Comparison of ENCODE assay signal across 22 mouse cellular contexts in the genomic region with DNA sequence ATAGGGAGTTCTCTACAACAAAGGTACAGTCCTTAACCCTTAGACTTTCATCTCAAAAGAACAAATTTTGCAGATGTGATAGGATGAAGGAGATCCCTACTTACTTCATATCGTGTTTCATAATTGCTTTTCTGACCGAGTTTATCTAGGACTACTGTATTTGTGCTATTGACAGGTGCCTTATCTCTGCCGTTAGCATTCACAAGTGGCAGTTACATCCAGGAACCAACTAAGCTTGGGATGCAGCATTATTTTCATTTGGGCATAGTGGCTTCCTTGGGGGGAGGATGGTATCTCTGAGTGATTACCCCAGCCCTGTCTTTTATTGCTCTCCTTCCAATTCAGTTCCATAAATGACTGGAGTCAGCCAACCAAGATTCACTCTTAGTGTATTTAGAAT. TPM values are rescaled to one million over a fixed set of nuclear protein-coding genes. Genes with fewer than 3 reads are reported as not detected.
DNase-seq lines count a peak whose midpoint lies in the region; ATAC-seq and TF ChIP-seq lines count a peak whose summit lies in the region.
"Had no signal": no experiment of that assay in that cellular context is flagged by ENCODE, and none has a peak within 500 bp of the region (broad histone marks: within the 10 kb centered on the region; RNA-seq: fewer than 3 reads in every experiment).

No protein-coding gene starts in this region.

- no peaks in the 10 kb centered on the region for H3K36me3 ChIP-seq in liver, embryonic 11.5 days (ENCODE audit: control insufficient read depth, insufficient read depth, low read length)
- no peaks in the 10 kb centered on the region for H3K36me3 ChIP-seq in liver, embryonic 14.5 days (replicated peaks; ENCODE audit: control insufficient read depth, insufficient read depth, low read depth)
- H3K36me3 ChIP-seq: embryonic facial prominence, embryonic 15.5 days; forebrain, embryonic 12.5 days; heart, embryonic 13.5 days; hindbrain, embryonic 12.5 days had no signal

- TF ChIP-seq EP300 in liver, embryonic 14.5 days (IDR thresholded peaks at IDR 0.05; ENCODE audit: low read depth) = peak; percentile 94

- no peak for TF ChIP-seq CTCF in liver, embryonic 14.5 days (IDR thresholded peaks at IDR 0.05; ENCODE audit: low read depth)

- peak overlapping the region; percentile 32 for H3K4me2 ChIP-seq in liver, embryonic 11.5 days
- H3K4me2 ChIP-seq in liver, embryonic 14.5 days (ENCODE audit: low read depth) = peak overlapping the region; percentile 48
- H3K4me2 ChIP-seq: embryonic facial prominence, embryonic 15.5 days; forebrain, embryonic 12.5 days; heart, embryonic 13.5 days; hindbrain, embryonic 12.5 days had no signal

- no peaks in the 10 kb centered on the region for H3K9me3 ChIP-seq in liver, embryonic 11.5 days (ENCODE audit: control insufficient read depth, low read length)
- H3K9me3 ChIP-seq in liver, embryonic 14.5 days (ENCODE audit: control insufficient read depth, low read length) = no peaks in the 10 kb centered on the region
- H3K9me3 ChIP-seq: embryonic facial prominence, embryonic 15.5 days; forebrain, embryonic 12.5 days; heart, embryonic 13.5 days; hindbrain, embryonic 12.5 days had no signal

- H3K27me3 ChIP-seq in liver, embryonic 11.5 days (replicated peaks; ENCODE audit: control insufficient read depth, insufficient read depth, low read length) = no peaks in the 10 kb centered on the region
- H3K27me3 ChIP-seq in liver, embryonic 14.5 days (ENCODE audit: control insufficient read depth, insufficient read depth, low read length) = no peaks in the 10 kb centered on the region
- H3K27me3 ChIP-seq: embryonic facial prominence, embryonic 15.5 days; forebrain, embryonic 12.5 days; heart, embryonic 13.5 days; hindbrain, embryonic 12.5 days had no signal

- H3K4me3 ChIP-seq in liver, embryonic 11.5 days (ENCODE audit: low read depth, low read length) = no peak overlapping the region
- H3K4me3 ChIP-seq in liver, embryonic 14.5 days (ENCODE audit: insufficient read depth in 1 of 2, low read depth in 2 of 2, low read length in 2 of 2) = no peak overlapping the region
- H3K4me3 ChIP-seq: embryonic facial prominence, embryonic 15.5 days; forebrain, embryonic 12.5 days; heart, adult 2 months; heart, embryonic 13.5 days; hindbrain, embryonic 12.5 days had no signal

- ATAC-seq in liver, embryonic 11.5 days (replicated peaks; ENCODE audit: low FRiP score) = peak; percentile 65
- peak; percentile 54 for ATAC-seq in erythroblast, adult 5-6 weeks (replicated peaks; ENCODE audit: low FRiP score, poor library complexity, severe bottlenecking)
- ATAC-seq in liver, embryonic 14.5 days (ENCODE audit: insufficient read depth) = peak; percentile 74
- peak; percentile 64 for ATAC-seq in megakaryocyte progenitor cell, adult 5-6 weeks (replicated peaks; ENCODE audit: poor library complexity)
- ATAC-seq: forebrain, embryonic 16.5 days; hindbrain, embryonic 16.5 days; inflammation-experienced regulatory T-cells, adult 6 months had no signal

- peaks cover 6% of the 10 kb centered on the region for H3K4me1 ChIP-seq in liver, embryonic 11.5 days (replicated peaks; ENCODE audit: control insufficient read depth, insufficient read depth, low read length)
- peaks cover 29 to 39% of the 10 kb centered on the region in 2 experiments for H3K4me1 ChIP-seq in liver, embryonic 14.5 days (replicated peaks; ENCODE audit: control insufficient read depth in 2 of 2, insufficient read depth in 2 of 2, low read length in 1 of 2)
- H3K4me1 ChIP-seq: embryonic facial prominence, embryonic 15.5 days; forebrain, embryonic 12.5 days; heart, embryonic 13.5 days; hindbrain, embryonic 12.5 days had no signal

- H3K27ac ChIP-seq in liver, embryonic 11.5 days (ENCODE audit: low read depth, low read length) = peak overlapping the region; percentile 56
- H3K27ac ChIP-seq in liver, embryonic 14.5 days = peak overlapping the region; percentile 55
- H3K27ac ChIP-seq: embryonic facial prominence, embryonic 15.5 days; forebrain, embryonic 12.5 days; heart, adult 2 months; heart, embryonic 13.5 days; hindbrain, embryonic 12.5 days had no signal

- H3K9ac ChIP-seq in liver, embryonic 11.5 days (ENCODE audit: low read depth, low read length) = 0 out of 2 replicates have a peak overlapping the region, but pooled peaks have one; percentile 20
- no peak overlapping the region; the same call in 1 of the 2 replicates for H3K9ac ChIP-seq in liver, embryonic 14.5 days (replicated peaks)
- H3K9ac ChIP-seq: embryonic facial prominence, embryonic 15.5 days; forebrain, embryonic 12.5 days; heart, embryonic 13.5 days; hindbrain, embryonic 12.5 days had no signal

- DNase-seq in liver, embryonic 11.5 days (ENCODE audit: low spot score) = no peak
- DNase-seq in liver = no peak
- peak in 2 of 3 experiments; percentile 46 to 47 for DNase-seq in liver, embryonic 14.5 days (ENCODE audit: low read depth in 3 of 3, low spot score in 3 of 3)
- no peak for DNase-seq in cerebellum, adult 18-20 months
- DNase-seq in heart, adult 9 months (ENCODE audit: low spot score in 2 of 2) = no peak
- DNase-seq in adrenal gland, postnatal 14 days = no peak
- DNase-seq: adrenal gland, postnatal 10 days; cerebellum, adult 11-12 months; cerebellum, adult 9-11 months; cerebellum, postnatal 36 days; gastrocnemius, postnatal 10 days; heart, adult 2 months; heart, postnatal 4 days had no signal

- 48% methylated on average over 3 of the region's 3 CpGs for WGBS in liver, embryonic 11.5 days
- WGBS in liver, embryonic 14.5 days (ENCODE audit: insufficient replicate concordance) = 13% methylated on average over 3 of the region's 3 CpGs

RNA-seq across cellular contexts. Expression of a gene that starts 8.2 kb away (rescaled TPM):
- polyA plus RNA-seq in liver, embryonic 11.5 days (2014; fragmentation: Nextera tagmentation; extraction: Ambion mirVana) = 9.1 and 12.0 TPM in 2 replicates
- total RNA-seq in erythroblast, adult 5-6 weeks (2015; ENCODE audit: low replicate concordance) = 58.1 and 64.6 TPM in 2 replicates
- 6.7 and 7.9 TPM in 2 replicates for total RNA-seq in erythroblast, adult 5-6 weeks (2017; ENCODE audit: low replicate concordance)
- 4.3 and 7.3 TPM in 2 replicates for polyA plus RNA-seq in liver, embryonic 14.5 days (2012; rRNA removed)
- polyA plus RNA-seq in liver, embryonic 14.5 days (2014; fragmentation: Nextera tagmentation; extraction: Ambion mirVana) = 10.6 and 12.2 TPM in 2 replicates
- 120 and 136 TPM in 2 replicates for total RNA-seq in megakaryocyte progenitor cell, adult 5-6 weeks (2015)
- 15.9 and 26.8 TPM in 2 replicates for total RNA-seq in megakaryocyte progenitor cell, adult 5-6 weeks (2017)
- 3.6 and 13.0 TPM in 2 replicates for total RNA-seq in adrenal gland, postnatal 14 days (2021)

Comparison
In these comparisons a context has a peak if more than half of its experiments do, and no peak if none do; other contexts are left out.
1. DNase-seq: peak in liver, embryonic 14.5 days (2 of 3); none in liver, embryonic 11.5 days (single experiment), liver (single experiment), cerebellum, adult 18-20 months (0 of 2), heart, adult 9 months (0 of 2) and adrenal gland, postnatal 14 days (single experiment).
2. Peak in every context shown above with its lines, with median percentiles within 50 percentile points of each other: ATAC-seq.